Mouse (Mus musculus): ENCODE results near the gene Cwc25.

GRCm38 (mm10) chr11:97742591-97742990 lies 23.8 kb downstream of the Cwc25 start:
- TF ChIP-seq EP300 (IDR thresholded peaks at IDR 0.05) (no peak), CTCF (IDR thresholded peaks at IDR 0.05) (no peak)
